Mouse (Mus musculus): ENCODE measurements around the gene Sept7.

GRCm38 (mm10) chr9:25337436-25338198 lies 85.4 kb downstream of the Sept7 start:
- TF ChIP-seq HCFC1 (IDR thresholded peaks at IDR 0.05; ENCODE audit: low read depth, low read length) (no peak), JUND (conservative IDR thresholded peaks at IDR 0.05; ENCODE audit: low read depth, low read length) (no peak), USF1 (IDR thresholded peaks at IDR 0.05; ENCODE audit: low read depth, low read length) (no peak), EP300 (IDR thresholded peaks at IDR 0.05; ENCODE audit: low read length) (no peak), POLR2A (IDR thresholded peaks at IDR 0.05; ENCODE audit: low read depth, low read length) (no peak), RAD21 (IDR thresholded peaks at IDR 0.05; ENCODE audit: low read depth, low read length) (no peak), ZMIZ1 (IDR thresholded peaks at IDR 0.05; ENCODE audit: low read depth, low read length) (no peak), CTCF (conservative IDR thresholded peaks at IDR 0.05 in 1 of 2, IDR thresholded peaks at IDR 0.05 in 1 of 2; ENCODE audit: low read depth in 2 of 2, low read length in 2 of 2) (no peak), ZNF384 (IDR thresholded peaks at IDR 0.05; ENCODE audit: low read depth, low read length) (no peak), CHD1 (IDR thresholded peaks at IDR 0.05; ENCODE audit: low read depth, low read length) (no peak), MEF2A (IDR thresholded peaks at IDR 0.05; ENCODE audit: borderline replicate concordance, low read depth, low read length) (no peak), PAX5 (IDR thresholded peaks at IDR 0.05; ENCODE audit: low read length) (no peak)
